Mouse (Mus musculus) E14TG2a.4 (cell line): ENCODE data around the gene Kit.

Source experiments
- CTCF ChIP-seq: conservative IDR thresholded peaks from 2 replicates; pipeline ENCODE4 v1.5.1; 2014; ENCODE audit warnings: low read length
- NANOG ChIP-seq: IDR thresholded peaks from 2 replicates; pipeline ENCODE4 v1.6.1; 2014; ENCODE audit warnings: borderline replicate concordance, low read length, mixed read lengths
- POU5F1 ChIP-seq: IDR thresholded peaks from 2 replicates; pipeline ENCODE4 v1.6.1; 2014; ENCODE audit warnings: low read length, borderline replicate concordance

GRCm38 (mm10) chr5:75574151-75574851 lies 415 bp upstream of the Kit start:
- TF ChIP-seq CTCF: no peak
- TF ChIP-seq POU5F1: no peak
- TF ChIP-seq NANOG: no peak
